Mouse (Mus musculus): Measurements from ENCODE around the gene Khdrbs1. TPM values are rescaled to one million over a fixed set of nuclear protein-coding genes. Genes with fewer than 3 reads are reported as not detected.

The Khdrbs1 gene
- total RNA-seq, 1 experiment, result 58.2 TPM

- H3K27ac ChIP-seq (ENCODE audit: insufficient read depth, low read depth, low read length, poor library complexity, severe bottlenecking), result no peak overlapping the region
- in situ Hi-C loops (cut with MboI; ENCODE audit: low sequenced_read_pairs in 2 of 2, unreplicated experiment in 2 of 2), result no loop called here
- H3K4me3 ChIP-seq (ENCODE audit: insufficient read depth in 1 of 2, low read depth in 1 of 2, low read length in 2 of 2, poor library complexity in 1 of 2, severe bottlenecking in 1 of 2), result no peak overlapping the region
- no peak overlapping the region for H3K9ac ChIP-seq (ENCODE audit: insufficient read depth, low read depth, low read length, poor library complexity, severe bottlenecking)
- H3K9me3 ChIP-seq (ENCODE audit: control insufficient read depth, insufficient read depth, low read depth, low read length), result no peaks in the 10 kb centered on the region
- DNase-seq (ENCODE audit: low read depth, low spot score), result no peak
- H3K4me1 ChIP-seq (ENCODE audit: control insufficient read depth in 2 of 2, insufficient read depth in 2 of 2, low read length in 2 of 2, poor library complexity in 1 of 2), result no peaks in the 10 kb centered on the region
- TF ChIP-seq ZNF384 (IDR thresholded peaks at IDR 0.05; ENCODE audit: low read depth, low read length), result no peak
- TF ChIP-seq CHD2 (IDR thresholded peaks at IDR 0.05; ENCODE audit: low read depth, low read length), result no peak
- TF ChIP-seq ZC3H11A (IDR thresholded peaks at IDR 0.05; ENCODE audit: borderline replicate concordance, low read depth, low read length), result no peak
- TF ChIP-seq MAFK (IDR thresholded peaks at IDR 0.05; ENCODE audit: insufficient read depth, low read depth, low read length), result no peak
- TF ChIP-seq HCFC1 (IDR thresholded peaks at IDR 0.05; ENCODE audit: borderline replicate concordance, insufficient read depth, low read length), result no peak
- no peaks in the 10 kb centered on the region for H3K36me3 ChIP-seq (ENCODE audit: control insufficient read depth, insufficient read depth, low read length, poor library complexity, severe bottlenecking)
These were observed 46.6 kb upstream of the Khdrbs1 start for GRCm38 (mm10) chr4:129788693-129789092.

GRCm38 (mm10) chr4:129785178-129785577 lies 43.1 kb upstream of the Khdrbs1 start:
- in situ Hi-C loops (cut with MboI; ENCODE audit: low sequenced_read_pairs in 2 of 2, unreplicated experiment in 2 of 2), result no loop called here
- Histone ChIP-seq H3K4me3 (ENCODE audit: insufficient read depth in 1 of 2, low read depth in 1 of 2, low read length in 2 of 2, poor library complexity in 1 of 2, severe bottlenecking in 1 of 2) (no peak overlapping the region), H3K4me1 (ENCODE audit: control insufficient read depth in 2 of 2, insufficient read depth in 2 of 2, low read length in 2 of 2, poor library complexity in 1 of 2) (peaks cover 0 to 3% of the 10 kb centered on the region in 2 experiments; a peak in 1 of 4 replicates), H3K9ac (ENCODE audit: insufficient read depth, low read depth, low read length, poor library complexity, severe bottlenecking) (no peak overlapping the region), H3K9me3 (ENCODE audit: control insufficient read depth, insufficient read depth, low read depth, low read length) (no peaks in the 10 kb centered on the region), H3K27ac (ENCODE audit: insufficient read depth, low read depth, low read length, poor library complexity, severe bottlenecking) (no peak overlapping the region), H3K36me3 (ENCODE audit: control insufficient read depth, insufficient read depth, low read length, poor library complexity, severe bottlenecking) (no peaks in the 10 kb centered on the region)
- TF ChIP-seq ZC3H11A (IDR thresholded peaks at IDR 0.05; ENCODE audit: borderline replicate concordance, low read depth, low read length) (peak; percentile 98), CHD2 (IDR thresholded peaks at IDR 0.05; ENCODE audit: low read depth, low read length) (no peak), HCFC1 (IDR thresholded peaks at IDR 0.05; ENCODE audit: borderline replicate concordance, insufficient read depth, low read length) (no peak), MAFK (IDR thresholded peaks at IDR 0.05; ENCODE audit: insufficient read depth, low read depth, low read length) (peak; percentile 24; the same call in 1 of the 2 replicates)
- peak; percentile 92 for DNase-seq (ENCODE audit: low read depth, low spot score)

GRCm38 (mm10) chr4:129783506-129783905 lies 41.4 kb upstream of the Khdrbs1 start:
- Histone ChIP-seq H3K36me3 (ENCODE audit: control insufficient read depth, insufficient read depth, low read length, poor library complexity, severe bottlenecking) (no peaks in the 10 kb centered on the region), H3K4me1 (ENCODE audit: control insufficient read depth in 2 of 2, insufficient read depth in 2 of 2, low read length in 2 of 2, poor library complexity in 1 of 2) (peaks cover 0 to 3% of the 10 kb centered on the region in 2 experiments; a peak in 1 of 4 replicates), H3K27ac (ENCODE audit: insufficient read depth, low read depth, low read length, poor library complexity, severe bottlenecking) (no peak overlapping the region), H3K9ac (ENCODE audit: insufficient read depth, low read depth, low read length, poor library complexity, severe bottlenecking) (no peak overlapping the region), H3K9me3 (ENCODE audit: control insufficient read depth, insufficient read depth, low read depth, low read length) (no peaks in the 10 kb centered on the region), H3K4me3 (ENCODE audit: insufficient read depth in 1 of 2, low read depth in 1 of 2, low read length in 2 of 2, poor library complexity in 1 of 2, severe bottlenecking in 1 of 2) (no peak overlapping the region)
- in situ Hi-C loops (cut with MboI; ENCODE audit: low sequenced_read_pairs in 2 of 2, unreplicated experiment in 2 of 2), result loop anchor here in 1 of 2 experiments (5.0 kb wide), 1 partner anchor 144 kb away; the partner anchor contains the start of gene Spocd1
- TF ChIP-seq ZC3H11A (IDR thresholded peaks at IDR 0.05; ENCODE audit: borderline replicate concordance, low read depth, low read length) (no peak), MAFK (IDR thresholded peaks at IDR 0.05; ENCODE audit: insufficient read depth, low read depth, low read length) (no peak), CHD2 (IDR thresholded peaks at IDR 0.05; ENCODE audit: low read depth, low read length) (no peak), HCFC1 (IDR thresholded peaks at IDR 0.05; ENCODE audit: borderline replicate concordance, insufficient read depth, low read length) (no peak), ZNF384 (IDR thresholded peaks at IDR 0.05; ENCODE audit: low read depth, low read length) (no peak)
- no peak for DNase-seq (ENCODE audit: low read depth, low spot score)

- no peak overlapping the region for H3K27ac ChIP-seq (ENCODE audit: insufficient read depth, low read depth, low read length, poor library complexity, severe bottlenecking)
- H3K9ac ChIP-seq (ENCODE audit: insufficient read depth, low read depth, low read length, poor library complexity, severe bottlenecking), result no peak overlapping the region
- no peaks in the 10 kb centered on the region for H3K9me3 ChIP-seq (ENCODE audit: control insufficient read depth, insufficient read depth, low read depth, low read length)
- in situ Hi-C loops (cut with MboI; ENCODE audit: low sequenced_read_pairs in 2 of 2, unreplicated experiment in 2 of 2), result loop anchor here in 1 of 2 experiments (5.0 kb wide), 1 partner anchor 144 kb away; the partner anchor contains the start of gene Spocd1
- H3K36me3 ChIP-seq (ENCODE audit: control insufficient read depth, insufficient read depth, low read length, poor library complexity, severe bottlenecking), result no peaks in the 10 kb centered on the region
- TF ChIP-seq ZNF384 (IDR thresholded peaks at IDR 0.05; ENCODE audit: low read depth, low read length) (no peak), ZC3H11A (IDR thresholded peaks at IDR 0.05; ENCODE audit: borderline replicate concordance, low read depth, low read length) (no peak), MAFK (IDR thresholded peaks at IDR 0.05; ENCODE audit: insufficient read depth, low read depth, low read length) (no peak), CHD2 (IDR thresholded peaks at IDR 0.05; ENCODE audit: low read depth, low read length) (no peak), HCFC1 (IDR thresholded peaks at IDR 0.05; ENCODE audit: borderline replicate concordance, insufficient read depth, low read length) (no peak)
- DNase-seq (ENCODE audit: low read depth, low spot score), result no peak
- peaks cover 0 to 3% of the 10 kb centered on the region in 2 experiments; a peak in 1 of 4 replicates for H3K4me1 ChIP-seq (ENCODE audit: control insufficient read depth in 2 of 2, insufficient read depth in 2 of 2, low read length in 2 of 2, poor library complexity in 1 of 2)
- H3K4me3 ChIP-seq (ENCODE audit: insufficient read depth in 1 of 2, low read depth in 1 of 2, low read length in 2 of 2, poor library complexity in 1 of 2, severe bottlenecking in 1 of 2), result no peak overlapping the region
These were observed 40.8 kb upstream of the Khdrbs1 start for GRCm38 (mm10) chr4:129782857-129783331.
